Mouse (Mus musculus) testis, postnatal 14 days (tissue): Measurements from ENCODE around the gene Llgl2.

Experiments used
- DNase-seq: peaks from one replicate; pipeline ENCODE4 v3.0.0; 2021; ENCODE audit warnings: low spot score

Gene Llgl2

GRCm38 (mm10) chr11:115823774-115824740 is at the start of gene Llgl2:
Llgl2 (plus strand) TSS chr11:115824049.
- peak; percentile 88 for DNase-seq

GRCm38 (mm10) chr11:115774653-115775052 is 49.2 kb upstream of the Llgl2 start:
- DNase-seq, result no peak

GRCm38 (mm10) chr11:115775821-115776665 is 47.8 kb upstream of the Llgl2 start:
- no peak for DNase-seq

- DNase-seq, result no peak
Measured at GRCm38 (mm10) chr11:115776954-115777353, 46.9 kb upstream of the Llgl2 start.

- no peak for DNase-seq
Measured at GRCm38 (mm10) chr11:115777487-115778335, 46.1 kb upstream of the Llgl2 start.

- DNase-seq, result peak; percentile 75
Measured at GRCm38 (mm10) chr11:115779038-115779571, 44.7 kb upstream of the Llgl2 start.

- no peak for DNase-seq
Measured at GRCm38 (mm10) chr11:115780141-115781070, 43.4 kb upstream of the Llgl2 start.

GRCm38 (mm10) chr11:115786473-115786872 is 37.4 kb upstream of the Llgl2 start:
- DNase-seq, result no peak

- DNase-seq, result no peak
Measured at GRCm38 (mm10) chr11:115789787-115790186, 34.1 kb upstream of the Llgl2 start.

GRCm38 (mm10) chr11:115791919-115792318 is 31.9 kb upstream of the Llgl2 start:
- DNase-seq, result no peak

GRCm38 (mm10) chr11:115792353-115792752 is 31.5 kb upstream of the Llgl2 start:
- DNase-seq, result no peak

- no peak for DNase-seq
Measured at GRCm38 (mm10) chr11:115796898-115797297, 27.0 kb upstream of the Llgl2 start.

- DNase-seq, result no peak
Measured at GRCm38 (mm10) chr11:115797665-115798064, 26.2 kb upstream of the Llgl2 start.

- DNase-seq, result no peak
Measured at GRCm38 (mm10) chr11:115800981-115801380, 22.9 kb upstream of the Llgl2 start.

- no peak for DNase-seq
Measured at GRCm38 (mm10) chr11:115803072-115803709, 20.7 kb upstream of the Llgl2 start.

- no peak for DNase-seq
Measured at GRCm38 (mm10) chr11:115805005-115805404, 18.8 kb upstream of the Llgl2 start.

GRCm38 (mm10) chr11:115806154-115806553 is 17.7 kb upstream of the Llgl2 start:
- DNase-seq, result no peak

GRCm38 (mm10) chr11:115807306-115807705 is 16.5 kb upstream of the Llgl2 start:
- no peak for DNase-seq

GRCm38 (mm10) chr11:115807971-115808370 is 15.9 kb upstream of the Llgl2 start:
- DNase-seq, result no peak
